Mouse (Mus musculus): ENCODE data around the gene Ndufc1. TPM values are rescaled to one million over a fixed set of nuclear protein-coding genes. Genes with fewer than 3 reads are reported as not detected.

Gene Ndufc1
- total and polyA plus RNA-seq, 3 experiments = 115 to 207 TPM; not detected in 1

GRCm38 (mm10) chr3:51365517-51365882, 43.3 kb downstream of the Ndufc1 start:
- H3K4me3 ChIP-seq (ENCODE audit: control insufficient read depth in 1 of 2, insufficient read depth in 1 of 2, low read depth in 2 of 2, low read length in 2 of 2) = no peak overlapping the region; a peak in 1 of 4 replicates
- H3K27ac ChIP-seq (ENCODE audit: control insufficient read depth, low read depth, low read length) = no peak overlapping the region
- no peak overlapping the region for H3K9ac ChIP-seq (ENCODE audit: control insufficient read depth, low read depth, low read length, poor library complexity, severe bottlenecking)
- H3K79me2 ChIP-seq (ENCODE audit: control insufficient read depth, insufficient read depth, low read length, poor library complexity) = no peaks in the 10 kb centered on the region
- no peak for DNase-seq (ENCODE audit: low read depth, low spot score)
- peaks cover 0 to 19% of the 10 kb centered on the region in 2 experiments; a peak in 2 of 4 replicates for H3K36me3 ChIP-seq (ENCODE audit: control insufficient read depth in 1 of 2, insufficient read depth in 2 of 2, low read length in 2 of 2)
- TF ChIP-seq EP300 (IDR thresholded peaks at IDR 0.05; ENCODE audit: low read depth in 1 of 2, low read length in 2 of 2) (0 out of 4 replicates have a peak, but pooled peaks of 1 of the 2 experiments have one; percentile 28), BHLHE40 (IDR thresholded peaks at IDR 0.05; ENCODE audit: borderline replicate concordance, low read depth, low read length) (no peak), ZC3H11A (IDR thresholded peaks at IDR 0.05; ENCODE audit: low read depth, low read length) (no peak), ZNF384 (IDR thresholded peaks at IDR 0.05; ENCODE audit: low read depth, low read length) (no peak), ETS1 (IDR thresholded peaks at IDR 0.05; ENCODE audit: low read depth, low read length) (no peak), RCOR1 (IDR thresholded peaks at IDR 0.05; ENCODE audit: low read depth, low read length) (peak; percentile 48)
- H3K9me3 ChIP-seq (replicated peaks; ENCODE audit: insufficient read depth, low read length) = no peaks in the 10 kb centered on the region
- H3K4me1 ChIP-seq (ENCODE audit: control insufficient read depth in 1 of 2, insufficient read depth in 2 of 2, low read length in 2 of 2) = peaks cover 0 to 25% of the 10 kb centered on the region in 2 experiments; a peak in 2 of 4 replicates
- H3K27me3 ChIP-seq (ENCODE audit: control insufficient read depth in 1 of 2, insufficient read depth in 2 of 2, low read length in 2 of 2) = no peaks in the 10 kb centered on the region

GRCm38 (mm10) chr3:51364703-51365516, 43.9 kb downstream of the Ndufc1 start:
- peak; percentile 95 for DNase-seq (ENCODE audit: low read depth, low spot score)
- peak overlapping the region; percentile 56 to 63 for H3K4me3 ChIP-seq (ENCODE audit: control insufficient read depth in 1 of 2, insufficient read depth in 1 of 2, low read depth in 2 of 2, low read length in 2 of 2)
- peak overlapping the region; percentile 57 for H3K9ac ChIP-seq (ENCODE audit: control insufficient read depth, low read depth, low read length, poor library complexity, severe bottlenecking)
- no peaks in the 10 kb centered on the region for H3K79me2 ChIP-seq (ENCODE audit: control insufficient read depth, insufficient read depth, low read length, poor library complexity)
- H3K27me3 ChIP-seq (ENCODE audit: control insufficient read depth in 1 of 2, insufficient read depth in 2 of 2, low read length in 2 of 2) = no peaks in the 10 kb centered on the region
- H3K4me1 ChIP-seq (ENCODE audit: control insufficient read depth in 1 of 2, insufficient read depth in 2 of 2, low read length in 2 of 2) = peaks cover 0 to 25% of the 10 kb centered on the region in 2 experiments; a peak in 2 of 4 replicates
- peak overlapping the region; percentile 46 for H3K27ac ChIP-seq (ENCODE audit: control insufficient read depth, low read depth, low read length)
- peaks cover 0 to 19% of the 10 kb centered on the region in 2 experiments; a peak in 2 of 4 replicates for H3K36me3 ChIP-seq (ENCODE audit: control insufficient read depth in 1 of 2, insufficient read depth in 2 of 2, low read length in 2 of 2)
- H3K9me3 ChIP-seq (replicated peaks; ENCODE audit: insufficient read depth, low read length) = no peaks in the 10 kb centered on the region
- TF ChIP-seq ZMIZ1 (IDR thresholded peaks at IDR 0.05; ENCODE audit: low read depth, low read length) (no peak), NELFE (IDR thresholded peaks at IDR 0.05; ENCODE audit: low read depth, low read length) (no peak), MYC (IDR thresholded peaks at IDR 0.05; ENCODE audit: low read depth, low read length) (no peak; the same call in 1 of the 2 replicates), USF2 (IDR thresholded peaks at IDR 0.05; ENCODE audit: borderline replicate concordance in 1 of 2, insufficient read depth in 1 of 2, low read depth in 1 of 2, low read length in 2 of 2) (no peak), CHD2 (IDR thresholded peaks at IDR 0.05; ENCODE audit: low read length) (no peak), USF1 (IDR thresholded peaks at IDR 0.05; ENCODE audit: low read depth, low read length) (peak; percentile 69), ZC3H11A (IDR thresholded peaks at IDR 0.05; ENCODE audit: low read depth, low read length) (peak; percentile 87), BHLHE40 (IDR thresholded peaks at IDR 0.05; ENCODE audit: borderline replicate concordance, low read depth, low read length) (no peak; the same call in 1 of the 2 replicates), UBTF (IDR thresholded peaks at IDR 0.05; ENCODE audit: borderline replicate concordance, insufficient read depth, low read depth, low read length) (no peak), CTCF (IDR thresholded peaks at IDR 0.05 in 2 of 3, conservative IDR thresholded peaks at IDR 0.05 in 1 of 3; ENCODE audit: control insufficient read depth in 1 of 3, insufficient read depth in 1 of 3, low read depth in 2 of 3, low read length in 3 of 3, poor library complexity in 1 of 3, severe bottlenecking in 1 of 3) (peak; percentile 54 to 99 (median 82)), RCOR1 (IDR thresholded peaks at IDR 0.05; ENCODE audit: low read depth, low read length) (no peak; the same call in 1 of the 2 replicates), GATA1 (IDR thresholded peaks at IDR 0.05; ENCODE audit: low read depth, low read length) (peak; percentile 75), HCFC1 (IDR thresholded peaks at IDR 0.05; ENCODE audit: low read depth, low read length) (0 out of 2 replicates have a peak, but pooled peaks have one; percentile 46), MYB (IDR thresholded peaks at IDR 0.05; ENCODE audit: low read depth, low read length) (no peak), SMC3 (IDR thresholded peaks at IDR 0.05; ENCODE audit: low read depth, low read length) (peak; percentile 87), JUND (IDR thresholded peaks at IDR 0.05; ENCODE audit: low read depth, low read length) (no peak), MXI1 (IDR thresholded peaks at IDR 0.05; ENCODE audit: low read depth, low read length) (peak; percentile 54; the same call in 1 of the 2 replicates), MAZ (IDR thresholded peaks at IDR 0.05; ENCODE audit: low read depth, low read length) (peak; percentile 59; the same call in 1 of the 2 replicates), EP300 (IDR thresholded peaks at IDR 0.05; ENCODE audit: low read depth in 1 of 2, low read length in 2 of 2) (peak in 1 of 2 experiments; percentile 51; a peak in 3 of 4 replicates), RAD21 (IDR thresholded peaks at IDR 0.05; ENCODE audit: low read depth, low read length) (peak; percentile 97), GABPA (IDR thresholded peaks at IDR 0.05; ENCODE audit: low read depth, low read length) (no peak), MAX (IDR thresholded peaks at IDR 0.05; ENCODE audit: low read length) (peak; percentile 72; the same call in 1 of the 2 replicates), POLR2AphosphoS2 (IDR thresholded peaks at IDR 0.05; ENCODE audit: low read length) (no peak), TAL1 (IDR thresholded peaks at IDR 0.05; ENCODE audit: low read length) (peak; percentile 37; the same call in 1 of the 2 replicates), E2F4 (IDR thresholded peaks at IDR 0.05; ENCODE audit: borderline replicate concordance, low read depth, low read length) (no peak), KAT2A (conservative IDR thresholded peaks at IDR 0.05; ENCODE audit: low read depth, low read length) (no peak)
